Mouse (Mus musculus): Measurements from ENCODE around the gene Lsm7.

GRCm38 (mm10) chr10:80880131-80880641 is 25.2 kb upstream of the Lsm7 start:
- TF ChIP-seq POLR2A (IDR thresholded peaks at IDR 0.05; ENCODE audit: control insufficient read depth, extremely low read depth, insufficient read depth, low read length, poor library complexity) (no peak), CTCF (IDR thresholded peaks at IDR 0.05; ENCODE audit: borderline replicate concordance, control insufficient read depth, extremely low read depth, insufficient read depth, low read length, poor library complexity) (peak; percentile 51; the same call in 1 of the 2 replicates)
